Mouse (Mus musculus) olfactory bulb, adult 2 months (tissue): ENCODE data around the gene Rnase9.

Experiments
- CTCF ChIP-seq: fragments of 200-500 bp; IDR thresholded peaks from 2 replicates; pipeline ENCODE4 v1.5.1; 2012; ENCODE audit warnings: low read depth, mild to moderate bottlenecking, low read length, moderate library complexity; ENCODE audit not compliant: insufficient read depth
- POLR2A ChIP-seq: fragments of 200-500 bp; IDR thresholded peaks from 2 replicates; pipeline ENCODE4 v1.6.1; 2012; ENCODE audit warnings: mild to moderate bottlenecking, low read depth, low read length, moderate library complexity; ENCODE audit not compliant: insufficient read depth

DNA sequence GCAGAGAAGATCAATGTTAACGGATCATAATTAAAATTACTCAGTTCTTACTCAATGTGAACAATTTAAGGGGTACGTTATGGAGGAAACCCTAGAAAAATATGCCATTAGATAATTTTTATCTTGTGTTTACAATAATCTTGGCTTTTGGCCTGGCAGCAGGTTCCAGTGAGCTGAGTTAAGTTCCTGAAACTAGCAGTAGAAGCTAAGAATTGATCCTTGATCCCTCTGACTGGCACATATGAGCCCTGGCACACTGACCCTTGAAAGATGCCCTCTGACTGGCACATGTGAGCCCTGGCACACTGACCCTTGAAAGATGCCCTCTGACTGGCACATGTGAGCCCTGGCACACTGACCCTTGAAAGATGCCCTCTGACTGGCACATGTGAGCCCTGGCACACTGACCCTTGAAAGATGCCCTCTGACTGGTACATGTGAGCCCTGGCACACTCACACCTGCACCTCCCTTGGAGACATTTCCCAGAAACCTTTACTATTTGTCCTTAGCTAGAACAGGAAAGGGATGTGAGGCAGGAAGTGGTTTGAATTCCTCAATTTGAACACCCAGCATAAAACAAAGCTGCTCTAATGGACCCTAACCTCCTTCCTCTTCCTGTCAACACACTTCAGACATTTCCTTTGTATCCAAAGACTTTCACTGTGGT, 43.5 kb downstream of the Rnase9 start:
- TF ChIP-seq CTCF (no peak), POLR2A (no peak)
